21 mouse cellular contexts compared by ENCODE assay signal in the genomic region with DNA sequence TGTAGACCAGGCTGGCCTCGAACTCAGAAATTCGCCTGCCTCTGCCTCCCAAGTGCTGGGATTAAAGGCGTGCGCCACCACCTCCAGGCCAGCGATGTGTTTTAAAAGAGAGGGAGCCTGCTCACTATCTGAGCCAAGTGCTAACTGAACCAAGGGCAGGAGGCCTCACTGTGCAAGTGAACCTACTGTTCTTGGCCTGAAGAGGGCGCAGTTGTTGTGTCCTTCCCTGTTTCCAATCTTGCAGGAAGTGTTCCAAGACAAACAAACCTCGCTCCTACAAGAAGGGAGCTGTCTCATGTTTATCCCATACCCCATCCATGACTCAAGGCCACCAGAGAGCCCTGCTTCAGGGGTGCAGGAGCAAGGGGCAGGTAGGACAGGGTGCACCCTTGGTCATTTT. TPM values are rescaled to one million over a fixed set of nuclear protein-coding genes. Genes with fewer than 3 reads are reported as not detected.
A peak's percentile ranks its signal among the peaks of the same experiment; 100 is the strongest.
DNase-seq lines count a peak whose midpoint lies in the region; ATAC-seq and TF ChIP-seq lines count a peak whose summit lies in the region.
"Not testable (repeated sequence)": the region's sequence is repeated elsewhere in the genome, so short reads cannot be mapped to it uniquely, and the experiment has no call there.
"Had no signal": no experiment of that assay in that cellular context is flagged by ENCODE, and none has a peak within 500 bp of the region (broad histone marks: within the 10 kb centered on the region; RNA-seq: fewer than 3 reads in every experiment).

No protein-coding gene starts in this region.

- peak; percentile 22; the same call in 1 of the 2 replicates for TF ChIP-seq CTCF in cortical plate, adult 2 months (IDR thresholded peaks at IDR 0.05; ENCODE audit: extremely low read depth, insufficient read depth, low read length)
- peak; percentile 21; the same call in 1 of the 2 replicates for TF ChIP-seq CTCF in forebrain, postnatal 0 days (IDR thresholded peaks at IDR 0.05; ENCODE audit: low read depth)
- peak; percentile 64 for TF ChIP-seq CTCF in intestine, postnatal 0 days (IDR thresholded peaks at IDR 0.05; ENCODE audit: low read depth)
- peak; percentile 49 for TF ChIP-seq CTCF in liver, postnatal 0 days (IDR thresholded peaks at IDR 0.05; ENCODE audit: low read depth)
- peak; percentile 34 for TF ChIP-seq CTCF in midbrain, postnatal 0 days (IDR thresholded peaks at IDR 0.05)

- not testable (repeated sequence) for H3K4me2 ChIP-seq in forebrain, postnatal 0 days (ENCODE audit: low read depth); intestine, postnatal 0 days (replicated peaks; ENCODE audit: low read depth); liver, postnatal 0 days (ENCODE audit: low read depth, low read length); midbrain, postnatal 0 days (ENCODE audit: low read depth, low read length, poor library complexity, severe bottlenecking)

- not testable (repeated sequence) for ATAC-seq in forebrain, postnatal 0 days; intestine, postnatal 0 days; liver, postnatal 0 days; midbrain, postnatal 0 days (ENCODE audit: low FRiP score)

- H3K9me3 ChIP-seq in forebrain, postnatal 0 days (ENCODE audit: low read length); intestine, postnatal 0 days (ENCODE audit: control insufficient read depth); liver, postnatal 0 days (ENCODE audit: low read length); midbrain, postnatal 0 days (ENCODE audit: low read length): not testable (repeated sequence)

- H3K27me3 ChIP-seq in forebrain, postnatal 0 days (ENCODE audit: insufficient read depth, low read length); intestine, postnatal 0 days (replicated peaks; ENCODE audit: control insufficient read depth, insufficient read depth, low read length); liver, postnatal 0 days (ENCODE audit: insufficient read depth, low read length); midbrain, postnatal 0 days (ENCODE audit: insufficient read depth, low read length): not testable (repeated sequence)

- WGBS in forebrain, postnatal 0 days = 65% methylated on average over 7 of the region's 7 CpGs
- WGBS in intestine, postnatal 0 days = 71% methylated on average over 7 of the region's 7 CpGs
- WGBS in liver, postnatal 0 days (ENCODE audit: insufficient replicate concordance) = 61% methylated on average over 7 of the region's 7 CpGs
- 69% methylated on average over 7 of the region's 7 CpGs for WGBS in midbrain, postnatal 0 days

- H3K36me3 ChIP-seq in forebrain, postnatal 0 days (ENCODE audit: insufficient read depth); intestine, postnatal 0 days (ENCODE audit: control insufficient read depth, insufficient read depth); liver, postnatal 0 days (replicated peaks; ENCODE audit: insufficient read depth, low read length); midbrain, postnatal 0 days (ENCODE audit: insufficient read depth, low read length): not testable (repeated sequence)

- not testable (repeated sequence) for TF ChIP-seq POLR2A in cortical plate, adult 2 months (IDR thresholded peaks at IDR 0.05; ENCODE audit: extremely low read depth, insufficient read depth, low read length)

- not testable (repeated sequence) for TF ChIP-seq EP300 in liver, postnatal 0 days (IDR thresholded peaks at IDR 0.05; ENCODE audit: low read depth)

- H3K4me1 ChIP-seq in cortical plate, adult 2 months (ENCODE audit: control insufficient read depth, insufficient read depth, low read length); forebrain, postnatal 0 days (ENCODE audit: insufficient read depth); intestine, postnatal 0 days (replicated peaks; ENCODE audit: control insufficient read depth, insufficient read depth, low read length); liver, postnatal 0 days (ENCODE audit: insufficient read depth); midbrain, postnatal 0 days (ENCODE audit: insufficient read depth, low read length): not testable (repeated sequence)

- not testable (repeated sequence) for H3K27ac ChIP-seq in cortical plate, adult 2 months (ENCODE audit: insufficient read depth, low read length); forebrain, postnatal 0 days (ENCODE audit: low read depth, low read length); intestine, postnatal 0 days (ENCODE audit: low read depth, low read length); liver, postnatal 0 days (ENCODE audit: low read depth); midbrain, postnatal 0 days (ENCODE audit: low read depth, low read length)

- not testable (repeated sequence) for H3K4me3 ChIP-seq in cortical plate, adult 2 months (ENCODE audit: insufficient read depth, low read length); forebrain, postnatal 0 days (ENCODE audit: low read depth, low read length); intestine, postnatal 0 days (ENCODE audit: low read depth, low read length); liver, postnatal 0 days (ENCODE audit: low read depth, low read length); midbrain, postnatal 0 days (ENCODE audit: low read depth, low read length)

- DNase-seq in 3T3-L1 (ENCODE audit: low read depth, low spot score) (peak; percentile 56), ZHBTc4 (ENCODE audit: low read depth, low spot score) (peak; percentile 29)
- not testable (repeated sequence) for DNase-seq in forebrain, postnatal 0 days; liver, postnatal 0 days; midbrain, postnatal 0 days (ENCODE audit: low spot score)
- peak; percentile 8 for DNase-seq in thymus, postnatal 0 days (ENCODE audit: low spot score)

- H3K9ac ChIP-seq in forebrain, postnatal 0 days; intestine, postnatal 0 days (ENCODE audit: low read depth, low read length); liver, postnatal 0 days (replicated peaks); midbrain, postnatal 0 days (replicated peaks; ENCODE audit: low read length, poor library complexity, severe bottlenecking): not testable (repeated sequence)

RNA-seq across cellular contexts. Expression of gene Gm7697, which starts 24.4 kb away (rescaled TPM):
- polyA plus RNA-seq in cortical plate, adult 2 months (2012; rRNA removed) = 0.10 TPM in 1 of 2 replicates, not detected in the other
- 0.05 and 0.08 TPM in 2 replicates for total RNA-seq in forebrain, postnatal 0 days (2014; rRNA removed)
- polyA plus RNA-seq in forebrain, postnatal 0 days (2015; fragmentation: Nextera tagmentation; extraction: Ambion mirVana) = not detected in 2 replicates
- not detected in 2 replicates for polyA plus RNA-seq in intestine, postnatal 0 days (2015; fragmentation: Nextera tagmentation; extraction: Ambion mirVana)
- polyA plus RNA-seq in liver, postnatal 0 days (2015; fragmentation: Nextera tagmentation; extraction: Ambion mirVana) = not detected in 2 replicates
- 0.42 TPM in 1 of 2 replicates, not detected in the other for total RNA-seq in midbrain, postnatal 0 days (2014; rRNA removed)
- polyA plus RNA-seq in midbrain, postnatal 0 days (2015; fragmentation: Nextera tagmentation; extraction: Ambion mirVana) = not detected in 2 replicates
- not detected in 2 replicates for polyA plus RNA-seq in thymus, postnatal 0 days (2015; fragmentation: Nextera tagmentation; extraction: Ambion mirVana)
- total RNA-seq: adrenal gland, adult 18-20 months; gastrocnemius, postnatal 36 days; heart, postnatal 14 days; layer of hippocampus, postnatal 10 days; left cerebral cortex, postnatal 10 days; megakaryocyte progenitor cell, adult 5-6 weeks had no signal
- polyA plus RNA-seq: forebrain, embryonic 12.5 days; heart, embryonic 10.5 days; hindbrain, embryonic 15.5 days; limb, embryonic 13.5 days; liver, embryonic 16.5 days; midbrain, embryonic 14.5 days; Patski had no signal
